Mouse (Mus musculus) embryonic facial prominence, embryonic 11.5 days (tissue): ENCODE results near the gene Junb. TPM values are rescaled to one million over a fixed set of nuclear protein-coding genes. Genes with fewer than 3 reads are reported as not detected.

Experiments
- ATAC-seq: fragments of 200-750 bp; cut with Nextera tagmentation; replicated peaks from 2 replicates; pipeline ENCODE4 v1.8.0; 2017; ENCODE audit warnings: low read depth; ENCODE audit not compliant: insufficient number of reproducible peaks, low FRiP score, low TSS enrichment
- DNase-seq: peaks from one replicate; pipeline ENCODE4 v3.0.0-alpha.2; 2015; ENCODE audit warnings: low spot score
- H3K27ac ChIP-seq: fragments of 300-500 bp; sonication (generic); replicated peaks from 2 replicates; pipeline ENCODE4 v1.5.1; 2014; ENCODE audit warnings: mild to moderate bottlenecking, low read depth, low read length, control low read depth
- H3K27me3 ChIP-seq: fragments of 300-500 bp; sonication (generic); 2 replicates; pipeline ENCODE4 v1.6.1; 2014; ENCODE audit warnings: mild to moderate bottlenecking, low read length, moderate library complexity, mixed read lengths; ENCODE audit not compliant: control insufficient read depth, insufficient read depth
- H3K36me3 ChIP-seq: fragments of 300-500 bp; sonication (generic); replicated peaks from 2 replicates; pipeline ENCODE4 v1.6.1; 2014; ENCODE audit warnings: low read depth, mild to moderate bottlenecking, low read length, moderate library complexity, mixed read lengths; ENCODE audit not compliant: control insufficient read depth, insufficient read depth
- H3K4me1 ChIP-seq: fragments of 300-500 bp; sonication (generic); 2 replicates; pipeline ENCODE4 v1.6.1; 2014; ENCODE audit warnings: low read length, mixed read lengths; ENCODE audit not compliant: control insufficient read depth, insufficient read depth
- H3K4me2 ChIP-seq: fragments of 300-500 bp; sonication (generic); 2 replicates; pipeline ENCODE4 v1.6.1; 2014; ENCODE audit warnings: low read depth, mild to moderate bottlenecking, control low read depth, low read length, moderate library complexity
- H3K4me3 ChIP-seq: fragments of 300-500 bp; sonication (generic); 2 replicates; pipeline ENCODE4 v1.5.1; 2014; ENCODE audit warnings: low read depth, low read length, control low read depth
- H3K9ac ChIP-seq: fragments of 300-500 bp; sonication (generic); replicated peaks from 2 replicates; pipeline ENCODE4 v1.6.1; 2014; ENCODE audit warnings: mild to moderate bottlenecking, control low read depth, low read length
- H3K9me3 ChIP-seq: fragments of 300-500 bp; sonication (generic); replicated peaks from 2 replicates; pipeline ENCODE4 v1.6.1; 2016; ENCODE audit warnings: mild to moderate bottlenecking, low read length, inconsistent platforms, mixed read lengths; ENCODE audit not compliant: control insufficient read depth
- WGBS: fragments of 180-500 bp; shearing (Covaris S2); extraction: QIAGEN DNeasy Blood & Tissue Kit; methylation state at CpG from one replicate; pipeline ENCODE4 v1.1.7; 2014; 5-methylcytosine and 5-hydroxymethylcytosine counted together
- polyA plus RNA-seq: library from polyadenylated mRNA; unstranded; fragments of >200 nt; fragmentation: Nextera tagmentation; extraction: Ambion mirVana; gene quantifications from 2 replicates; pipeline ENCODE4 v1.2.1, GENCODE M21; 2014

Junb gene
- polyA plus RNA-seq, 1 experiment from 2014 or later: 5.4 TPM

GRCm38 (mm10) chr8:84986379-84986945, 7.9 kb upstream of the Junb start:
- H3K4me1 ChIP-seq: peaks cover 11% of the 10 kb centered on the region
- H3K4me2 ChIP-seq: peak overlapping the region; percentile 99
- ATAC-seq (no peak), DNase-seq (no peak)
- no peak overlapping the region for H3K27ac ChIP-seq
- H3K27me3 ChIP-seq: no peaks in the 10 kb centered on the region
- H3K36me3 ChIP-seq: no peaks in the 10 kb centered on the region
- peak overlapping the region; percentile 57 for H3K9ac ChIP-seq
- no peaks in the 10 kb centered on the region for H3K9me3 ChIP-seq
- H3K4me3 ChIP-seq: peak overlapping the region; percentile 44
- 40% methylated on average over 8 of the region's 8 CpGs for WGBS

- DNase-seq (peak; percentile 89), ATAC-seq (no peak)
- Histone ChIP-seq H3K4me3 (peak overlapping the region; percentile 44), H3K4me2 (peak overlapping the region; percentile 99), H3K4me1 (peaks cover 13% of the 10 kb centered on the region), H3K27me3 (no peaks in the 10 kb centered on the region), H3K9me3 (no peaks in the 10 kb centered on the region), H3K36me3 (no peaks in the 10 kb centered on the region), H3K9ac (peak overlapping the region; percentile 57), H3K27ac (0 out of 2 replicates have a peak overlapping the region, but pooled peaks have one; percentile 28)
- WGBS: 0% methylated on average over 53 of the region's 53 CpGs
These were observed 7.3 kb upstream of the Junb start for GRCm38 (mm10) chr8:84985684-84986378.

- peak overlapping the region; percentile 99 for H3K4me2 ChIP-seq
- H3K36me3 ChIP-seq: no peaks in the 10 kb centered on the region
- WGBS: 0% methylated on average over 23 of the region's 23 CpGs
- DNase-seq: peak; percentile 57
- H3K27me3 ChIP-seq: peaks cover 3% of the 10 kb centered on the region; the same call in 1 of the 2 replicates
- ATAC-seq: no peak
- peak overlapping the region; percentile 44 for H3K4me3 ChIP-seq
- peak overlapping the region; percentile 41; the same call in 1 of the 2 replicates for H3K27ac ChIP-seq
- peak overlapping the region; percentile 57 for H3K9ac ChIP-seq
- peaks cover 15% of the 10 kb centered on the region for H3K4me1 ChIP-seq
- no peaks in the 10 kb centered on the region for H3K9me3 ChIP-seq
These were observed 6.6 kb upstream of the Junb start for GRCm38 (mm10) chr8:84985049-84985683.

GRCm38 (mm10) chr8:84984294-84985048, 6.0 kb upstream of the Junb start:
- H3K4me2 ChIP-seq: peak overlapping the region; percentile 99
- WGBS: 5% methylated on average over 16 of the region's 16 CpGs
- H3K27me3 ChIP-seq: peaks cover 3% of the 10 kb centered on the region; the same call in 1 of the 2 replicates
- peak overlapping the region; percentile 41 for H3K27ac ChIP-seq
- no peak overlapping the region; the same call in 1 of the 2 replicates for H3K9ac ChIP-seq
- no peak for ATAC-seq
- DNase-seq: no peak
- H3K36me3 ChIP-seq: no peaks in the 10 kb centered on the region
- peaks cover 17% of the 10 kb centered on the region for H3K4me1 ChIP-seq
- H3K9me3 ChIP-seq: no peaks in the 10 kb centered on the region
- peak overlapping the region; percentile 44; the same call in 1 of the 2 replicates for H3K4me3 ChIP-seq

GRCm38 (mm10) chr8:84982499-84983011, 4.0 kb upstream of the Junb start:
- Histone ChIP-seq H3K27me3 (peaks cover 15% of the 10 kb centered on the region), H3K4me1 (peaks cover 24% of the 10 kb centered on the region), H3K9me3 (no peaks in the 10 kb centered on the region), H3K4me3 (no peak overlapping the region), H3K4me2 (no peak overlapping the region), H3K9ac (no peak overlapping the region), H3K36me3 (no peaks in the 10 kb centered on the region), H3K27ac (no peak overlapping the region)
- no peak for ATAC-seq
- no peak for DNase-seq
- WGBS: 64% methylated on average over 3 of the region's 3 CpGs

GRCm38 (mm10) chr8:84981644-84982498, 3.4 kb upstream of the Junb start:
- 76% methylated on average over 15 of the region's 15 CpGs for WGBS
- DNase-seq (no peak), ATAC-seq (no peak)
- Histone ChIP-seq H3K9me3 (no peaks in the 10 kb centered on the region), H3K36me3 (no peaks in the 10 kb centered on the region), H3K4me2 (no peak overlapping the region), H3K27me3 (peaks cover 22% of the 10 kb centered on the region), H3K4me1 (peaks cover 27% of the 10 kb centered on the region), H3K9ac (no peak overlapping the region), H3K27ac (no peak overlapping the region), H3K4me3 (no peak overlapping the region)
